Mouse (Mus musculus): ENCODE measurements around the gene 6430548M08Rik.

DNA sequence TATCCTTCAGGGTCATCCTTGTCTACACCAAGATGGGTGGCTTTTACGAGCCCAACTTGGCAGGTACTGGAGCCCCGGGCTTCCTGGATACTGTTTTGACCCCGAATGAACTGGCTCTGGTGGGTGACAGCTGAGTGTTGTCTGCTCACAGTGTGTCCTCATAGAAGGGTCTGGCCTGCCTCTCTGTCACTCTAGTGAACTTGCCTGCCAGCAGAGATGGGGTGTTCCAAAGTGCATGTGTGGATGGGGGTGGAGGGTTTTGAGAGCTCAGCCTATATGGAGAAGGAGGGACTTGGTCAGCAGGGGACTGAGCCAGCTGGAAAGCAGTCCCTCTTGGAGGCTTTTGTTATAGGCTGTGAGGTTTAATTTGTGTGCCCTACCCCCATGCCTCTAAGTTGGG lies 88.6 kb downstream of the 6430548M08Rik start:
- TF ChIP-seq FLI1 (IDR thresholded peaks at IDR 0.05; ENCODE audit: low read length) (no peak), GATA1 (IDR thresholded peaks at IDR 0.05; ENCODE audit: borderline replicate concordance, low read length) (no peak)
